Mouse (Mus musculus) heart, adult 2 months (tissue): ENCODE data around the gene Barhl1. TPM values are rescaled to one million over a fixed set of nuclear protein-coding genes. Genes with fewer than 3 reads are reported as not detected.

Experiments
- DNase-seq, 2 experiments: peaks; one replicate each; pipeline ENCODE4 v3.0.0; 2021
- H3K27ac ChIP-seq: fragments of 200-600 bp; 2 replicates; pipeline ENCODE4 v1.8.1; 2022
- H3K27me3 ChIP-seq: fragments of 200-500 bp; 2 replicates; pipeline ENCODE4 v1.6.1; 2012; ENCODE audit warnings: mild to moderate bottlenecking, low read length, inconsistent platforms, mixed read lengths; ENCODE audit not compliant: control insufficient read depth, insufficient read depth
- H3K36me3 ChIP-seq: fragments of 200-500 bp; 2 replicates; pipeline ENCODE4 v1.6.1; 2012; ENCODE audit warnings: low read length, inconsistent platforms; ENCODE audit not compliant: control insufficient read depth, insufficient read depth
- H3K4me1 ChIP-seq: fragments of 200-500 bp; 2 replicates; pipeline ENCODE4 v1.6.1; 2011; ENCODE audit warnings: low read length; ENCODE audit not compliant: control insufficient read depth, insufficient read depth
- H3K4me3 ChIP-seq: fragments of 200-600 bp; 2 replicates; pipeline ENCODE4 v1.8.1; 2022
- H3K79me2 ChIP-seq: fragments of 200-500 bp; replicated peaks from 2 replicates; pipeline ENCODE4 v1.6.1; 2012; ENCODE audit warnings: mild to moderate bottlenecking, inconsistent platforms, low read length, moderate library complexity, mixed read lengths; ENCODE audit not compliant: control insufficient read depth, insufficient read depth
- H3K9ac ChIP-seq: fragments of 200-500 bp; 2 replicates; pipeline ENCODE4 v1.6.1; 2012; ENCODE audit warnings: low read depth, mild to moderate bottlenecking, control low read depth, inconsistent platforms, low read length, mixed read lengths
- CTCF ChIP-seq: fragments of 200-600 bp; IDR thresholded peaks from 2 replicates; pipeline ENCODE4 v1.8.1; 2022; ENCODE audit warnings: antibody characterized with exemption, mild to moderate bottlenecking, moderate library complexity
- EP300 ChIP-seq: fragments of 200-500 bp; IDR thresholded peaks from 2 replicates; pipeline ENCODE4 v1.6.1; 2011; ENCODE audit warnings: low read depth, low read length, control low read depth; ENCODE audit not compliant: insufficient read depth
- POLR2A ChIP-seq: fragments of 200-500 bp; IDR thresholded peaks from 2 replicates; pipeline ENCODE4 v1.6.1; 2011; ENCODE audit warnings: mild to moderate bottlenecking, low read depth, low read length, control low read depth; ENCODE audit not compliant: insufficient read depth
- WGBS: fragments of 180-500 bp; shearing (Covaris S2); methylation state at CpG from one replicate; pipeline ENCODE4 v1.1.7; 2018; 5-methylcytosine and 5-hydroxymethylcytosine counted together
- intact Hi-C: fragments of 180-260 bp; cut with DNase I; formaldehyde crosslinking; loops from one replicate; pipeline ENCODE4 v1.15.1; 2025
- polyA plus RNA-seq: library from polyadenylated mRNA; depleted of rRNA; stranded (reverse); fragments of >200 nt; gene quantifications from 2 replicates; pipeline ENCODE4 v1.2.3, GENCODE M21; 2012
- total RNA-seq, 2 experiments: library from RNA; stranded (reverse); gene quantifications; 2 replicates each; pipeline ENCODE4 v1.2.3; 2021

The Barhl1 gene
- total and polyA plus RNA-seq, 3 experiments, result not detected

- peaks cover 50% of the 10 kb centered on the region for H3K27me3 ChIP-seq
Observed at GRCm38 (mm10) chr2:28912961-28913360, 3.5 kb downstream of the Barhl1 start.

GRCm38 (mm10) chr2:28912039-28912700, 4.3 kb downstream of the Barhl1 start:
- intact Hi-C loops, result loop anchor here (5.0 kb wide), 1 partner anchor 70 kb away; the partner anchor contains the start of genes Ddx31 and Gtf3c4
- H3K9ac ChIP-seq, result no peak overlapping the region
- TF ChIP-seq POLR2A, result no peak
- no peak for TF ChIP-seq CTCF
- no peak for TF ChIP-seq EP300
- H3K79me2 ChIP-seq, result no peaks in the 10 kb centered on the region
- H3K27ac ChIP-seq, result no peak overlapping the region
- H3K4me3 ChIP-seq, result no peak overlapping the region
- no peak for DNase-seq
- H3K27me3 ChIP-seq, result peaks cover 42% of the 10 kb centered on the region
- WGBS, result 6% methylated on average over 33 of the region's 33 CpGs
- no peaks in the 10 kb centered on the region; the same call in 1 of the 2 replicates for H3K4me1 ChIP-seq
- no peaks in the 10 kb centered on the region for H3K36me3 ChIP-seq

More at GRCm38 (mm10) chr2:28912961-28913360, 3.5 kb downstream of the Barhl1 start:
- no peaks in the 10 kb centered on the region for H3K36me3 ChIP-seq
- no peak overlapping the region for H3K4me3 ChIP-seq
- no peak overlapping the region for H3K9ac ChIP-seq
- DNase-seq, result no peak
- no peaks in the 10 kb centered on the region; the same call in 1 of the 2 replicates for H3K4me1 ChIP-seq
- intact Hi-C loops, result loop anchor here (5.0 kb wide), 1 partner anchor 71 kb away; the partner anchor contains the start of genes Ddx31 and Gtf3c4
- WGBS, result 14% methylated on average over 4 of the region's 4 CpGs
- no peaks in the 10 kb centered on the region for H3K79me2 ChIP-seq
- H3K27ac ChIP-seq, result no peak overlapping the region
- TF ChIP-seq EP300 (no peak), POLR2A (no peak), CTCF (no peak)

DNA sequence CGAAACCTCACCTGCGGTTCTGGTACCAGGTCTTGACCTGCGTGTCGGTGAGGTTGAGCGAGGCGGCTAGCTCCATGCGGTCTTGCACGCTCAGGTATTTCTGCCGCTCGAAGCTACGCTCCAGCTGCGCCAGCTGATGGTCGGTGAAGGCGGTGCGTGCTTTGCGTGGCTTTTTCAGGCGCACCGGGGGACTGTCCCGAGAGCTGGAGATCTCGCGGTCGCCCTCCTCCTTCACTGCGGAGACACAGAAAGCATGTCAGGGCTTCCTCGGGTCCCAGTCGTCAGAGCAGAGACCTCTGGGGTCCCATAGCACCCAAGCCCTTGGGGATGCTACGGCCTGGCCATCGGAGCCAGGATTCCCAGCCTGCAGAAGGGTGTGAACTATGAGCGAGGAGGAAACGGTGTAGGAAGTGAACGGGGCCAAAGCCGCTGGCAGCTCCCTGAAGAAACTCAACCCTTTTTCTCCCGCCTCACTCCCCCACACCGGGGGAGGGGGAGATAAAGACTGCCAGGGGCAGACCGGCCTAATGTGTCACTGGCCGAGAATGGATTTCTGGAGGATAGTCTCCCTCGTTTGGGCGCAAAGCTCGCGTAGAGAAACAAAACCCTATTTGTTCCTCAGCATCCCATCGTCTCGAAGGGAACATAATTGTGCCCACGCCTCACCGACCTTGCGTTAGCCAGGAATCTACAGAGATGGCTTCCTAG, 5.0 kb downstream of the Barhl1 start:
- H3K27me3 ChIP-seq, result peaks cover 37% of the 10 kb centered on the region
- no peaks in the 10 kb centered on the region for H3K79me2 ChIP-seq
- H3K4me3 ChIP-seq, result no peak overlapping the region
- intact Hi-C loops, result loop anchor here (5.0 kb wide), 1 partner anchor 69 kb away; the partner anchor contains the start of genes Ddx31 and Gtf3c4
- TF ChIP-seq POLR2A (no peak), CTCF (no peak), EP300 (no peak)
- DNase-seq, result no peak
- H3K4me1 ChIP-seq, result no peaks in the 10 kb centered on the region; the same call in 1 of the 2 replicates
- no peaks in the 10 kb centered on the region for H3K36me3 ChIP-seq
- 5% methylated on average over 44 of the region's 44 CpGs for WGBS
- H3K27ac ChIP-seq, result no peak overlapping the region
- no peak overlapping the region for H3K9ac ChIP-seq

DNA sequence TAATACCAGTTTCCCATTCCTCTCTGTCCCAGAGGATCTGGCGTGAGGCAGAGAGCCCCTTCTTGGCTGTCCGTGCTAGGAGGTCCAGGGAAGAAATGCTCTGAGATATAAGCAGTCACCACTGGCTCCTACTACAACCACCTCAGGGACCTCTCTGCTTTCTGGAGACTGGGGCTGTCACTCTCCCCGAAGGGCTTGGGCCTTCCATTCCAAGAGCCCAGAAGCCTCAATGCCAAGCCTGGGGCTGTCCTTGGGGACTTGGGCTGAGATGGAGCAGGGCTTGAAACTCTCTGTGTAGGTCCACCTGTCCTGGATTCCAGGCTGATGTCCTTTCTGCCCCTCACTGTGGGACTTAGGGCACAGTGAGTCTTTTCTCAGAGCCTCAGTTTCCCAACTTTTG, 5.6 kb downstream of the Barhl1 start:
- H3K27ac ChIP-seq, result no peak overlapping the region
- WGBS, result 28% methylated on average over 3 of the region's 3 CpGs
- no peaks in the 10 kb centered on the region; the same call in 1 of the 2 replicates for H3K4me1 ChIP-seq
- intact Hi-C loops, result loop anchor here (5.0 kb wide), 1 partner anchor 69 kb away; the partner anchor contains the start of genes Ddx31 and Gtf3c4
- TF ChIP-seq EP300, result no peak
- no peak for TF ChIP-seq POLR2A
- TF ChIP-seq CTCF, result no peak
- DNase-seq, result no peak
- peaks cover 35% of the 10 kb centered on the region for H3K27me3 ChIP-seq
- no peaks in the 10 kb centered on the region for H3K79me2 ChIP-seq
- no peaks in the 10 kb centered on the region for H3K36me3 ChIP-seq
- H3K9ac ChIP-seq, result no peak overlapping the region
- H3K4me3 ChIP-seq, result no peak overlapping the region

- no peak overlapping the region for H3K27ac ChIP-seq
- H3K36me3 ChIP-seq, result no peaks in the 10 kb centered on the region
- H3K4me1 ChIP-seq, result no peaks in the 10 kb centered on the region; the same call in 1 of the 2 replicates
- no peak for TF ChIP-seq CTCF
- no peak overlapping the region; the same call in 1 of the 2 replicates for H3K4me3 ChIP-seq
- intact Hi-C loops, result loop anchor here (5.0 kb wide), 1 partner anchor 68 kb away; the partner anchor contains the start of genes Ddx31 and Gtf3c4
- peaks cover 29% of the 10 kb centered on the region for H3K27me3 ChIP-seq
- no peak overlapping the region for H3K9ac ChIP-seq
- 17% methylated on average over 25 of the region's 25 CpGs for WGBS
- no peak for DNase-seq
- H3K79me2 ChIP-seq, result no peaks in the 10 kb centered on the region
Observed at GRCm38 (mm10) chr2:28909818-28910710, 6.4 kb downstream of the Barhl1 start.
